Mouse (Mus musculus) heart, adult 18-20 months (tissue): ENCODE data around the gene Helz. TPM values are rescaled to one million over a fixed set of nuclear protein-coding genes. Genes with fewer than 3 reads are reported as not detected.

Experiments used
- DNase-seq, 2 experiments: peaks; one replicate each; pipeline ENCODE4 v3.0.0; 2021 to 2022; ENCODE audit warnings: mixed read lengths in 1 of 2
- total RNA-seq, 2 experiments: library from RNA; stranded (reverse); gene quantifications; 2 replicates each; pipeline ENCODE4 v1.2.3; 2021

The Helz gene
- total RNA-seq, 2 experiments from 2014 or later: 23.8 to 26.8 TPM

DNA sequence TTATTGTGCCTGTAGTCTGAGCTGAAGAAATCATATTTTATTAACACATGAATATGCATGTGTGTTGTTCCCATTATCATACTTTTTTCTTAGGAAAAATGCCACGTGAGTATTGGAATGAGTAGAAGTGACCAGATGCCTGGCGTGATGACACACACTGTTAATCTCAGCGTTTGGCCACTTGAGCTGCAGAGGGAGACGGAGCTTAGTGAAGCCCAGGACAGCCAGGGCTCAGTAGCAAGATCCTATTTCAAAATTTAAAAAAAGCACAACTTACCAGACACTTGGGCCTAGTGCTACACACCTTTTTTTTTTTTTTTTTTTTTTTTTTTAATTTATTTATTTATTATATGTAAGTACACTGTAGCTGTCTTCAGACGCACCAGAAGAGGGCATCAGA, 68.0 kb downstream of the Helz start:
- no peak for DNase-seq

GRCm38 (mm10) chr11:107617976-107618375, 70.2 kb downstream of the Helz start:
- no peak for DNase-seq

DNA sequence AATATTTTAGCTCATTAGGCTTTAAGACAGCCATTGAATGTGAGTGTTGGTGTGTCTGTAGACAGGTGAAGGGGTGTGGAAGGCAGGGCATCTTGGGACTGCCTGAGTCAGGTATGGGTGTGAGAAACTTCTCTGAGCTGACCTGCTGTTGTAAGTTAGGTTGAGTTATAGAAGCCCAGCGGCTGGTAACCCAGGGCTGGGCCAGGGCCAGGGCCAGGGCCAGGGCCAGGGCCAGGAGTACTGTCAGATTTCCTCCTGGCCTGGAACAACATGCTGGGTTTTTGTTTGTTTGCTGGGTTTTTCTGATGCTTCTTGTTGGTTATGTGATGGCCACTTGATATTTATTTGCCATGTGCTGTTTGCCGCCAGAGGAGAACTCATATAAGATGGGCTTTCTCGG, 76.9 kb downstream of the Helz start:
- no peak for DNase-seq

DNA sequence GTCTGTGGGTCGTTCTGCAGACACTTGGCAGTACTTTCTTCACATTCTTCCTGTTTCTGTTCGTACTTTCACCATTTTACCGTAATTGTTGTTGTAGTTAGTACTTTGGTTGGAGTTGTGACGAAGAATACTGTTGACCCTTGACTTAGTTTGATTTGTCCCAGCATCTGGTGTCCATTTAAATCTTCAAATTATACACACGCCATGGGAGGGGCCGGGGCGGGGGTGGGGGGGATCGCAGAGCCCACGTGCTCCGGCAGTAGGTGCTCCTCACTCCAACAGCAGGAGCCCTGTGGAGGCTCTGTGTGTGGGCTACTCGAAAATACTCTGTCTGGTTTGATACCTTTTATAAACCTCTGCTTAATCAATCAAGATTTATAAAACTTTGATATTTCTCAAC, 78.0 kb downstream of the Helz start:
- DNase-seq: no peak

- peak; percentile 41 to 65 for DNase-seq
Measured at GRCm38 (mm10) chr11:107629504-107629903, 81.8 kb downstream of the Helz start.

GRCm38 (mm10) chr11:107629951-107630350, 82.2 kb downstream of the Helz start:
- DNase-seq: no peak

DNA sequence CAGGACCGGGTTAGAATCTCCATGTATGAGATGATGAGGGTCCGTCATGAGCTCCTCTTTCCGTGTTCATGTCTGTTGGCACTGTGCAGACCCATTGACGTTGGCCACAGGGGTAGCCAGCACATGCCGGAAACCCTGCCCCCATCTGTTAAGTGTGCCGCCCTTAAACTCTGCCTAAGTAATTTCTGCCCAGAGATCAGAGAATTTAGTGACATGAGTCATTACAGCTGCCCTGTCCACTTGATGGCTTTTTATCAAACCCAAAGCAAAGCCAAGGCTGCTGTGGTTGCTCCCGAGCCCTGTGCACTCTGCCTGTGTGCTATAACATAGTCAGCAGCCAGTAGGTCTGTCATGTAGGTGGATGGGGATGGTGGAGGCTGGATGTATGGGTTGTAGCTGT, 83.4 kb downstream of the Helz start:
- no peak for DNase-seq

DNA sequence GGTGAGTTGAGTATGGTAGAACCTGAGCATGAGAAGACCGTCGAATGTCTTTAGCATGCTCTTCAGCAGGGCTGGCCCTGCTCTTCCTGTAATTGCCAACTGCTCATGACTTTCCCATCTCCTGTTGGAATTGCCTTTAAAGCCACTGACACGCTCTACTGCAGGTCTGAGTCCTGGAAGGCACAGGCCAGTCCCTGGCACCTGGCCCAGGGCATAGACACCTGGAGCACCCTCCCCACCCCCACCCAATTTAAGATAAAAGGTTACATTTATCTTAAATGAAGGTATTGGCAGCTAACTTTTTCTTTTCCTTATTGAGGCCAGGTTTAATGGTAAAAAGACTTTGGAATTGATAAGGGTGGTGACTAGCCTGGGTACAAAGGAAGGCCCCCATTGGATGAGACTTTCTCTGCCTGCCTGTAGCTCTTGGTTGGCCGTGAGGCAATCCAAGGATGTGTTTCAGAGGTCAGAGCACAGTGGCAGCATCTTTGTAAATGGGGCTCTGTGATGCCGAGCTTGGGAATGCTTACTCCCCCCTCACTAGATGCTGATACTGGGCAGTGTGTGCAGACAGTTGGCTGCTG, 85.9 kb downstream of the Helz start:
- no peak for DNase-seq

DNA sequence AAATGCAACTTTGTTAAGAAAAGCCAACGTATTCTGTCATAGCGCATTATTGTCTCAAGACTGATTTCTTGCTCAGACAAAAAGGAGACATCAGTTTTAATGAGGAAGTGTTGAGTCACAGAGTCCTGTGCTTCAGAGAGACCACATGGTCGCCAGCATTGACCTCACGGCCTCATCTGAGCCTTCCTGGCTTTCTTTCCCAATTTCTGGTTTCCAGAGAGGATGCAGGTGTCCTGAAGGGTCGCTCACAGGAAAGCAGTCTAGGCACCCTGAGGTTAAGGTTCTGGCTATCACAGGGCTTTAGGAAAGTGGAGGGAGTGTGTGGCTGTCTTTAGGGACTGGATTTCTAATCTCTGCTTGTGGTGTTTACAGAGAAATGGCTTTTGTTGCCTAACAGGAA, 90.4 kb downstream of the Helz start:
- no peak for DNase-seq

DNA sequence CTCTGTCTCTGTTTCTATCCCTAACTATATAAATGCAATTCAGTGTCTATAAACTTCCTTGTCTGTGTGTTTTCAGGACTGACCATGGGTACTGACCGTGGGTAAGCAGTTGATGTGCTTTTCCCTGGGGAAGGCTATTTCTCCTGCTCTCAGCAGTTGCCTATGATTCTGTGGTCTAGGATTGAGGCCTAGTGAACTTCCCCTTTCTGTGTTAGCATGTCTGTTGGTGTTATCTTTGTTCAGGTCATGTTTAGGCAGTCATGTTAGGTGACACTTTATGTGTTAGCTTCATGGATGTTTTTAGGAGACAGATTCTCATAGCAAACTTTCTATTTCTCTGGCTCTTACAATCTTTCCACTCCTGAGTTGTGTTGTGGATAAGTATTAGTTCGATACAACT, 91.9 kb downstream of the Helz start:
- no peak for DNase-seq

DNA sequence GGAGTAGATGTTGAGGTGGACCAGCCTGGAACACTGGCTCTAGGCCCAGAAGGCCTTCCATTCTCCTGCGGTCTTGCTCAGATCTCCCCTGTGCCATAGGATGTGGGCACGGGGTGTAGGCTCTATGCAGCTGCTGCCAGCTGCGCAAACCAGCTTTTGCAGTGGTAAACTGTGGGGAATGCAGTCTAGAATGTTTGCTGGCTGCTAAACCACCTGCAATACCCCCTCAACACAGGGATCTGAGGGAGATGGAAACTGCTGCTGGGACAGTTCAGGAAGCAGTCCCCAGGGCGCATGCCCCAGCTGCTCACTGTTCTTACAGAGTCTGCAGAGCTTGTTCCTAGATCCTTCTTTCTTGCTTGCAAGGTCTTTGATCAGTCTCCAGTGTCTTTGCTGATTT, 96.7 kb downstream of the Helz start:
- no peak for DNase-seq

- DNase-seq: no peak
Measured at GRCm38 (mm10) chr11:107647330-107647729, 99.6 kb downstream of the Helz start.

DNA sequence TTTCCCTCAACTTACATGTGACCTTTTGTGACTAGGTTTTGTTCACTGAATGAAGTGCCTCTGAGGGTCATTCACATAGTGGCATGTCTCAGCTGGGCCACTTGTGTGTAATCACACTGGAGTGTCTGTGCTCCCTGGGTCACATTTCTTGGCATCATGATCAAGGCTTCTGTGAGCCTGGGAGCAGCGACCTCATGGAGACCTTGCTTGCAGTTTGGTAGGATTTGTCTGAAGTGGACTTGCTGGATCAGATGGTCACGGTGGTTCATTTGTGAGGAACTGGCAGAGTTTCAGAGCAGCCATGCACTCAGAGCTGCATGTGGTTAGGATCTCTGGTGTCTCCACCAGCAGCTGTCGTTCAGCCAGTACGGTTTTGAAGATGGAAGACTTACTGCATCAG, 100.9 kb downstream of the Helz start:
- no peak for DNase-seq

DNA sequence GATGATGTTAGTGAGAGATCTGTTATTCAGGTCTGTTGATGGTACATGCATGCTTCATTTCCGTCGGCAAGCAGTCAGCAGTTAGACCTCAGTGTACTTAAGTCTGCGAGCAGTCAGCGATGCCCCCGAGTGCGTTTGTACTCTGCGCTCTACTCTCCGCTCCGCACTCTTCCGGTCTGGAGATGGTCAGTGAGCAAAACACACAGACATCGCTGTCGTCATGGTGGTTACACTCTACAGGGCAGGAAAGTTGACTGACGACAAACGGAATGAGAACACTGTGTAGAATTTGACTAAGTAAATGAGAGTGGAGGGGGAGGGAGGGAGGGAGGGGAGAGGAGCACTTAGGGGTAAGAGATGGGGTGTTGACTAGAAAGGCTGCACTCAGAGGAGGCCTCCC, 101.7 kb downstream of the Helz start:
- no peak for DNase-seq

GRCm38 (mm10) chr11:107650422-107651051, 102.8 kb downstream of the Helz start:
- DNase-seq: no peak

DNA sequence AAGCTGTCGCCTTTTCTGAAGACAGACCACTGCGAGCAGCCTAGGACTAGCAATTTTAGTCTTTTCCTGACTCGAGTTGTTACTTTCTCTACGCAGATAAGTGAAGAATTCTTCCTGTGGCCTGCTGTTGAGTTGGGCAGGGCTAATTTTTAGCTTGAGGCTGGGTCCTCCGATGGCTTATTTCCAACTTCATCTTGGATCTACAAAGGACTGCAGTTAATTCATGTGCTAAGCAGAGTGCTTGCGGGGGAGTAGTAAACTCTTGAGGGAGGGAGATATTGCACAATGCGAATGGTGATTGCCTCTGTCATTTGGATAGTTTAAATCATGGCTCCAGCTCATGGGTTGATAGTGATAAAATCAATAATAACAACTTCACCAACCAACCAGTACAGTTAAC, 103.7 kb downstream of the Helz start:
- DNase-seq: no peak

DNA sequence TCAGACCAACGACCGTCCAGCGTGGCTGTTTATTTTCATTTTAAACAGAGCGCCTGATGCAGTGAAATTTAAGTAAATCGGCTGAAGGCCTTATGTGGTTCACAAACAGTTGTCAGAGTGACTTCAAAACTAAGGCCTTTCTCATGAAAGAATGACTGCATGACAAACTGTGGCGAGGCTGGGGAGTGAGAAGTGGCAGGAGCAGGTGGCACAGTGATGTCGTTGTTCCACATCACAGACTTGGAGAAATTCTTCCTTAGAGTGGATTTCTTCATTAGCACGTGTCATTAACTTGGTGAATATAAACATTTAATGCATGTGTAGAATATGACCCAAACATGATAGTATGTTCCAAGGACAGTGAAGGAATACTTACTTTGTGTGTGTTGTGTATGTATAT, 104.4 kb downstream of the Helz start:
- no peak for DNase-seq

DNA sequence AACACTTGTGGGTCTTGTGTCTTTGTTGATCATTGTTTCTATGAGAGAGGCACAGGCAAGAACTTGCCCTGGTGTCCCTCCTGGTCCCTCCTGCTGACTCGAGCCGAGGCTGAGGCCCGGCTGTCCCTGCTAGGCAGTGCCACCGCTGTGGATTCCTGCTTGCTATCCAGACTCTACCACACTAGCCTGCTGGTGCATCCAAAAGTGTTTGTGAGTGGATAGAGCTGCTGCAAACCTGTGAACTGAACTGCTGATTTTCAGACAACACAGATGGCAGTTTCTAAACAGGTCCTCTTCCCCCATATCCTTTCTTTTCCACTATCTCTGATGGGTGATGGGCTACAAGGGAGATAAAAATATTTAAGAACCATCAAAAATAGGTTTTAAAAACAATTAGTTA, 107.8 kb downstream of the Helz start:
- DNase-seq: no peak

DNA sequence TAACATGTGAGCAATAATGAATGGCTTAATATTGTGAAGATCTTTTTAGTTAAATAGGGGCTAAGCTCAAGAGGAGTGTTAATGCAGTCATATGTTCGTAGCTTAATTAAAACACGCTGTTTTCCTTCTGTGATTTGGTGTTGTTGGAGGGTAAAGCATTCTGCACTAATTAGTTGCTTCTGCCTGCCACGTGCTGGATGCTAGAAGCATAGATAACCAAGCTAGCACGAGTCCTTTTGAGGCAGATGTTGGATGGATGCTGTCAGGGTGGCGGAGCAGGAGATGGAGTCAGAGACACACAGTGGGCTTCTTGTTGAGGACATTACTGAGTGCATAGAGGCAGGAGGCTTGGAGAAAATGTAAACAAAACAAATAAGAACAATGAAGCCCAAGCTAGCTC, 109.4 kb downstream of the Helz start:
- no peak for DNase-seq

DNA sequence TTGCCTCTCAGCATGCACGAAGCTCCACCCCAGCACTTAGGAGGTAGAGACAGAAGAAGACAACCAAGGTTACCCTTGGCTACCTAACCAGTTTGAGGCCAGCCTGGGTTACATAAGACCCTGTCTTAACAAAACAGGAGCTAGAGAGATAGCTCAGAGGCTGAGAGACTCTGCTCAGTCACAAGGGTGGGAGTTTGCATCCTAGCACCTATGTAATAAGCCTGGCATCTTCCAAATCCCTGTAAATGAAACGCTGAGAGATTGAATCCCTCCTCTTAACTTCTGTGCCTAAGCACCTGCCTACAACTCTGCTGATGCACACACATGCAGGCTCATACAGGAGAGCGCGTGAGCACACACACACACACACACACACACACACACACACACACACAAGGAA, 112.7 kb downstream of the Helz start:
- DNase-seq: no peak

DNA sequence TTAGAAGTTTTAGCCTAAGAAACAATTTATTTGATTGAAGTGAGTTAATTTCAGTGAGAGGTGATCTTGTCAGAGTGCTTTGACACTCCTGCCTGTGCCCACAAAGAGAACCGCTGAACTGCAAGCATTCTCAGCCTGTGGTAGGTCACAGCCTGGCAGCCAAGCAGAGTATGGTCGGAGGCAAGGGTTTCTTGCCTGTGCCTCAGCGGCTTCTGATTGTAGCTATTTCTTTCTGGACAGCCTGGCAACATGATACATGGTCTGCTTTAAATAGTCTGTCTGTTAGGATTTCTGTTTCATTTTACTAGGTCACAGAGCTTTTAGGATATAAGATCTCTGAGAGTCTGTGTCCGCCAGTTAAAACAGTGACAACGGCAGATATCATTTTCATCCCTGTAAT, 114.9 kb downstream of the Helz start:
- no peak for DNase-seq

DNA sequence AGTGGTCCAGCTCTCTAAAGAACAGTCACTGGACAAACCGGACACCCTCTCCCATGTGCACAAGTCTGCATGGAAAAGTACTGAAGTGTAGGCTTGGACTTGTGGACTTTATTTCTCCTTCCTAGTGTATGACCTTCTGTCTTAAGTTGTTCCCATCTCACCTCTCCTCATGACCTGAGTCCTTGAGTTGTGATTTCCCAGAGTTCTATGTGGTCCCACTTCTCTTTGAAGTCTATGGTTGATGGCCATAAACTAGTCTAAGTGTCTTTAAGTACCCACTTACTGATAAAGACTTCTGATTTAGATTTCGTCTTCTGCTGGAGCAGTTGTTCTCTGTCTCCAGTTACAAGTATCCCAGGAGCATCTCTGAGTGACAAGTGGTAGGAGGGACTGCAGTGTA, 119.8 kb downstream of the Helz start:
- DNase-seq: no peak

DNA sequence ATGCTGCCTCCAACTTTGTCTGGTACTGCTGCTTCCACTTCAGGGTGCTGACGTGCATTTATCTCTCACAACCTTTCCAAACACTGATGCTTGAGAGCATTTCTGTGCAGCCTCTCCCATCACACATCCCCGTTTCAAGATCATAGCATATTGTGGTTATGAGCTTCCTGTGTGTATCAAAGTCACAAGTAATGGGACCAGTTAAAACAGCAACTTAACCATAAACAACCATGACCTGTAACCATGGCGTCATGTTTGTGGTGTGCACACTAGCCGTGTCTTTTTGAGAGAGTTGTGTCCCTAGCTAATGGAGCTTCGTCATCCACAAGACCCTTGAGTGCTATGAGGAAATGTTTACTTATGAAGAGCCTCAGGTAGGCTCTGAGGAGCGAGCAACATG, 120.5 kb downstream of the Helz start:
- no peak for DNase-seq

GRCm38 (mm10) chr11:107668977-107669376, 121.2 kb downstream of the Helz start:
- no peak for DNase-seq

DNA sequence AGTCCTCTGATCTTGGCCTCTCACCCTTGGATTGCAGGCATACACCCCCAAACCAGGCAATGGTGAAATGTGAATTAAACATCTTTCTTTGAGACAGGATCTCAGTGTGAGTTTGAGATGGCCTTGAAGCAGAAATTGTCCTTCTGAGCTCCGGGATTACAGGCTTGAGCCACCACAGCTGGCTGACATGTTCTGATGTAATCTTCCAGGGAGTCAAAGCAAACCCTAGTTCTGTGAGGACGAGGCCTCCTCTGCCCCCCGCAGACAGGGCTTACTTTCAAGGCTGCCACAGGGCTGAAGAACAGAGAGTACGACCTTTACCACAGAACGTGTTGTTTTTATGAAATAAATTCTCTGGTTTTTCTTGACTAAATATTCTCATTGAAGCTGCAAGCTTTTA, 126.3 kb downstream of the Helz start:
- no peak for DNase-seq
